Mouse (Mus musculus) lung, postnatal 36 days (tissue): ENCODE data around the gene Ikbke.
"Not testable (repeated sequence)": the region's sequence is repeated elsewhere in the genome, so short reads cannot be mapped to it uniquely, and the experiment has no call there.

Source experiments
- DNase-seq: peaks from one replicate; pipeline ENCODE4 v3.0.0; 2022; ENCODE audit warnings: mixed read lengths

Gene Ikbke

DNA sequence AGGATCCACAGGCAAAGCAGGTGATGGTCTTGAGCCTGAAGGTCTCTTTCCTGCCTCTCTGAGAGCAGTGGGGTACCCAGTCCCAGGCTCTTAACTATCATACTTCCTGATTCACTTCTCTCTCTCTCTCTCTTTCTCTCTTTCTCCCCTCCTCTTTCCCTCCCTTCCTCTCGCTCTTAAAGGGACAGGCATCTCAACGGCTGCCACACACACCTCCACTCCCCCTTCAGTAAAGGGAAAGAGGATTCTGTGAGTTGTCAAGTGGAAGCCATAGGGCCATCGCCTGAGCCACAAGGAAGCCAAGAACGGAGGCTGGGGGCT, at the start of gene Ikbke:
Ikbke (minus strand) TSS at position 151 of the 321 bp plus-strand sequence.
- DNase-seq, result no peak

DNA sequence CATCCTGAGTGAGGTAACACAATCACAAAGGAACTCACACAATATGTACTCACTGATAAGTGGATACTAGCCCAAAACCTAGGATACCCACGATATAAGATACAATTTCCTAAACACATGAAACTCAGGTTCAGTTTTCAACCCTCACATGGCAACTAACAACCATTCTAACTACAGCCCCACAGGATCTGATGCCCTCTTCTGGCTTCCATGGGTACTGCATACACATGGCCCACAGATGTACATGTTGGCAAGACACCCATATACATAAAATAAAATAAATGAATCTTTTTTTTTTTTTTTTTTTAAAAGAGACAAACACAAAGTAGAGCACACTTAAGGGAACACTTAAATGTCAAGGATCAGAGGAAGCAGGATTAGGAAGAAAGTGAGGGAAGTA, 49.7 kb upstream of the Ikbke start:
- not testable (repeated sequence) for DNase-seq

DNA sequence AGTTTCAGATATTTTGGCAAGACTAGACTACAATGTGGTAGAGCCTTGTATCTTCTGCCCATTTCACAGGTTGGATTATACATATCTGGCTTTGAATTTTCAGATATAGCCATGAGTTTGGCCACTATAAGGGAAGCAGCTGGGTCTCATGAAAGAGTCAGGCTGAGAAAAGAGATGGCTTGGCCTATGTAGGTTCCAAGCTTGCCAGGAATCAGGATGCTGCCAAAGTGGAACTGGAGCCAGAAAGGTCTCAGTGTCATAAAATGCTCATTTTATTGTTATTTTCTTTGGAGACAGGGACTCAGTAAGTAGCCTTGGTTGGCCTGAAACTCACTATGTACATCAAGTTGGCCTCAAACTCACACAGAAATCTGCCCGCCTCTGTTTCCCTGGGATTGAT, 47.8 kb upstream of the Ikbke start:
- no peak for DNase-seq

DNA sequence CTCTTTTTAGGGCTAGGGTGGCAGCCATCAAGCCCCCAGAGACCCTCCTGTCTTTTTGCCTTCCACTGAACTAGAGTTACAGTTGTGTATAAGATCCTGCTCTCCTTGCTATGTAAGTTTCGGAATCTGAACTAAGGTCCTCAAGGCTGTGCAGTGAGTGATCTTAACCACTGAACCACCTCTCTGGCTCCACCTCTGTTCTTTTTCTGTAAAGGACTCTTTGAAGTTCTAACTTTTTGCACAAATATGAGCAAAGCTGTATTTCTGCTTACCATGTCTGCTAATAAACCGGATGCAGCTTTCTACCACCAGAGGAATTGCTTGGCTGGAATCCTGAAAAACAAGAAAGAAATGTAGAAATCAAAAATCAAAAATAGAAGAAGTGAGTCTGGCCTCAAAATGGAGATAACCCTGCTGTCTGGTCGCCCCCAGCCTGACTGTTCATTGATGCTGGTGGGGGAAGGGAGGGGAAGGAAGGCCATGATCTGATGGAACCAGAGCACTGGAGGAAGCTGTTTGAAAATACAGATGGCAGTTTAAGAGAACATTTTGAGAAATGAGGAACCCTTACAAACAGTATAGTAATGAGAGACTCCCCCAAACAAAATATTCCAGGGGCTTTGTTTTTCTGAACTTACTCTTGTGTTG, 45.5 kb upstream of the Ikbke start:
- DNase-seq, result no peak

DNA sequence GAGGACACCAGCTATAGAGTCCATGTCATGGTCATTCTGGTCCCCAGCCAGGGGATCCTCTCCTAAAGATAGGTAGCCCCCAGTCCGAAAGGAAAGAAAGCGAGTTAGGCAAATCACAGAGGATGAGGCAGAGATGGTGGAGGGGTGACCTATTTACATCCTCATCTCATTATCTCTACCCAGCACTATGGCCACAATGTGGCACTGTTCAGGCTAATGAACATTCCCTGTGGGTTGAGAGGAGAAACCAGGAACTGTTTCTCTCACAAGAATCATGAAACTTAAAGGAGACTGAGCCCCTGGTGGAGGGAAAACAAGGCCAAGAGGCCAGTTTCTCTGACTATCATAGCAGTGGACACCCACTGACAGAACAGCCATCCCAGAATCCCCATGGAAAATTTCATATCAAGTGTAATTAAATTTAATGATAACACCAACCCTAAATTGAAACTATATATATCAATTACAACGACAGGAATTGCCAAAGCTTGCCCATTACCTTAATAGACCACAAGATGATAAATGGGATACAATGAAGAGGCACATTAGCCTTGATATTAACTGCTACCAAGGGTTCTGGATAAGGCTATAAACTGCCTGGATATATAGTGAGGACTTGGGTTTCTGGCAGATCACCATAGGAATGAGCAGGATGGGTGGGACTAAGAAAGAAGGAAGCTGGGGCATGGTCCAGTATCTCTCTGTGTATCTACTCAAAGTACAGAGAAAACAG, 40.4 kb upstream of the Ikbke start:
- peak; percentile 9 for DNase-seq

DNA sequence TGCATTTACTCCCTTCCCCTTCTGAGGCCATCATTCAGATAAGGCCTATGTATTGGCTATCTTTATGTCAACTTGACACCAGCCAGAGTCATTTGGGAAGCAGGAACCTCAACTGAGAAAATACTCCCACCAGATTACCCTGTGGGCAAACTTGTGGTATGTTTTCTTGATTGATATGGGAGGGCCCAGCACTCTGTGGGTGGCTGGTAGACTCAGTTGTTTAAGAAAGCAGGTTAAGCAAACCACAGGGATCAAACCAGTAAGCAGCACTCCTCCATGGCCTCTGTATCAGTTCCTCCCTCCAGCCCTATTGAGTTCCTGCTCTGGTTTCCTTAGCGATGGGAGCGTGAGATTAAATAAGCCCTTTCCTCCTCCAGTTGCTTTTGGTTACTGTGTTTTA, 39.0 kb upstream of the Ikbke start:
- no peak for DNase-seq

DNA sequence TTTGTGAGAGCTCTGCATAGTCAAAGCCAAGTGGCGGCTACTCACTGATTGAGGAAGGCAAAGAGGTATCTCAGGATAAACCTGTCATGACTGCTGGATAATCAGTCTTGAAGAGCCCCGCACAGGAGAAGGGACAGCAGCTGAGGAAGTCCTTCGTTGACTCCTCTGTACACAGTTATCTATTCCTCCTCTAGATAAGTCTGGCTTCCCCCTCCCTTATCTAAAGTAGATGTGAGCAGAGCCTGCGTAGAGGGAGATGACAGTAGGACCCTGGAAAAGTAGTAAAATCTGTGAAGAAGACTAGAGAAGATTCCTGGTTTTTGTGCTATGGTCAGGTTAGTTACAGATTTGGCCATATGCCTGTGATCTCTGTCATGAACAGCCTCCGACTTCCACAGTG, 38.2 kb upstream of the Ikbke start:
- no peak for DNase-seq

DNA sequence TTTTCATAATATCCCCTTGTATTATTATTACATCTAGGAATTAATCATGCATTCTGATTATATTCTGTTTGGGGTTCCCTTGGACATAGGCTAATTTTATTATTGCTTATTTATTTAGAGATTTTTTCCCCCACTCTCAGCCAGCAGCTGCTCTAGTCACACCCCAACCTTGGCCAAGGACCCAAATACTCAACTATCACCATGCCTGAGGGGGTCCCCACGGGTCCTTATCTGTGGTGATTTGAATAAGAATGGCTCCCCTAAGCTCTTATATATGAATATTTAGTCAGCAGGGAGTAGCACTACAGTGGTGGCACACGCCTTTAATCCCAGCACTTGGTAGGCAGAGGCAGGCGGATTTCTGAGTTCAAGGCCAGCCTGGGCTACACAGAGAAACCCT, 31.9 kb upstream of the Ikbke start:
- DNase-seq, result no peak

DNA sequence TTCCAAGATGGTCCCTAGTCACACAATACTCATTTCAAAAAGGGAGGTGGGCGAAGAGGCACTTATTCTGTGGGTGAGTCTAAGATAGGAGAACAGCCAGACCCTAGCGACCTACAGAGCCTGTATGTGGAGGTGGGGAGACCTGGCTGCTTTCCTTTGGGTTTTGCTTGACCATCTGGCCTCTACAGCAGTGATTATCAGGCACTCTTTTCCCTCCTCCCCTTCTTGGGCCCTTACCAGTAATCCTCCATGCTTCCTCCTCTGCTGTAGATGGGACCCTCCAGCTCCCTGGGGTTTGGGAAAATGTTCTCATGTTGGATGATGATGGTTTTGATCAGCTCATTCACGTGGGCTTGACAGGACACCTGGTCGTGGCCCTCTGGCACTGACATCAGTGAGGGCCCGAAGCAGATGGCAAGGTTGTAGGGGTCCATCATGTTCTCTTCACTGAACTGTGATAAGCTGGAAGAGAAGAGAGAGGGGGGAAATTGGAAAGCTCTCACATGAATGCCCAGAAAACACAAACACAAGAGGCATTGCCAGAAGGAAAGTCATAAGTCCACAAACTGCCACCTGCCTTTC, 30.9 kb upstream of the Ikbke start:
- no peak for DNase-seq

DNA sequence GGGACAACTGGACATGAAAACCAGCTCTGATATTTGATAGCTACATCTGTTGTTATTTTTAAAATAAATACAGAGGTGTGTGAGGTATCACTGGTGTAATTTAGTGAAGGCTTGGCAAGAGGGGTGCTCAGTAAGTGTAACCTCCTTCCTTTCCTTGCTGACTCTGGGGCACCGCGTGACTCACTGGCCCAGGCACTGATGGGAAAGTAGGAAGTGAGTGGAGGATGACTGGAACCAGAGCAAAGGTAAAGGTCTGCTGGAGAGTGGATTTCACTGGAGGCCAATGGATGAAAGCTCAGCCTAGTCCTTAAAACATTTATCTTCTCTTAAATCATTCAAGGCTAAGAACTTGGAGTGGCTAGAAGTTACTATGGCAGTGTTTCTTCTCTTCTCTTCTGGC, 21.3 kb upstream of the Ikbke start:
- DNase-seq, result no peak

DNA sequence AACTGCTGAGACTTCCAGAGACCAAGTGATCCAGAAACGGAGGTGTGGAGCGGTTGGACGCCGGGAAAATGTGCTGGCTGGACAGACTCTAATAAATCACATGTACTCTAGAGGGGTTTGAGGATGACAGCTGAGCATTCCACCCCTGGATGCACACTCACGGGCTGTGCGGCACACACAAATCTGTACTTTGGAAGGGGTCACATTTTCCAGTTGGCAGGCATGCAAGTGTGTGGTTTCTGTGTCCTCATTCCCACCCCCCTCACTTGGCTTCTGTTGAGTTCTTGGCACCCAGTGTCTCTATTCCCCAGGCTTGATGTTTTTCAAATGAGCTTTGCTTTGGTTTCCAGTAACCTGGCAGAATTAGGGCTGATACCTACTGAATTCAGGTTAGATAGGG, 20.4 kb upstream of the Ikbke start:
- DNase-seq, result no peak

DNA sequence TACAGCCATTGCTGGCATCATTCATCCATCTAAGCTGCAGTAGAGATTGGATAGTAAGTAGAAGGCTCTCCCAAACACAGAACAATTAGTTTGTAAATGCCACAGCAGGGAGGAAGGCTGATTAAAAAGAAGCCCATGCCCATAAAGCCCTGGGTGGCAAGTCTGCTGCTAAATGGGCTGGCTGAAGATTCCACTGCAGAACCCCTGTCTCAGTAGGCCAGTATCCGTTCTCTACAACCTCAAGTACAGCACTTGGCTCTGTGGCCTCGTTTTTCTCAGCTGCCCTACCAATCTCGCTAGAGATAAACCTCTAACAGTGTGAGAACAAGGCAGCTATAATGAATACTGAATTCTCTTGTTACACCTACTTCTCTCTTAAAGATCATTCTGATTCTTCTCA, 19.8 kb upstream of the Ikbke start:
- no peak for DNase-seq

DNA sequence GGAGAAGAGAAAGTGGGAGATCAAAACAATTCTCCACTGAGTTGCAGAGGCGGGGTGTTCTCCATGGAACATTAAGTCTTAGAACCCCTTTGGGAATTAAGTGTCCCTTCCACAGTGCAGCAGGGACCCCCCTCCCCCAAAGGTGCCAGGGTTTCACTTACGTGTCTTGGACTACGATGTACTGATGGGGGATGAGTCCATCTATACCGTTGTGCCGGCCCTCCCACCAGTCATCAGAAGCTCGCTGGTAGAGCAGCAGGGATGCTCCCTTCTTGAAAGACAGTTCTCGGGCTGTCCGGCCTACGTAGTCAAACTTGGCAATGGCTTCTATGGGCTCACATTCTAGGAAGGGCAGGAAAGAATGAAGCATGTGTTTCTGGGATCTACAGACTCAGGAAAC, 18.8 kb upstream of the Ikbke start:
- DNase-seq, result no peak

DNA sequence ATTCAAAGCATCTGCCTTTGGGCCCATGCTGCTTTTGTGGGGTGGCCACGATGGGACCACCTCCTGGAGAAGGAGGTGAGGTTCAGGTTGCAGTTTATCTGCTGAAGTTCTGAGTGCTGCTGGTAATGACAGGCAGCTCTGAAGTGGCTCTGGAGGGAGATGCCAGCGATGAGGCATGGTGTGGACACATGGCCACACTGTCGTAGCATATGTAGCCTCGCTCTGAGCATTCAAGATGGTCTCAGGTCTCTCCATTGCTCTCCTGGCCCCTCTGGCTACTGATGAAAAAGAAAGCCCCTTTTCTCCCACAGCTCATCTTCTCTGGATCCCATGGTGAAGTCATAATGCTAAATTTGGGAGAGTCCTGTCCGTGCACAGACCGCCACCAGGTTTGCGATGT, 17.3 kb upstream of the Ikbke start:
- DNase-seq, result no peak

DNA sequence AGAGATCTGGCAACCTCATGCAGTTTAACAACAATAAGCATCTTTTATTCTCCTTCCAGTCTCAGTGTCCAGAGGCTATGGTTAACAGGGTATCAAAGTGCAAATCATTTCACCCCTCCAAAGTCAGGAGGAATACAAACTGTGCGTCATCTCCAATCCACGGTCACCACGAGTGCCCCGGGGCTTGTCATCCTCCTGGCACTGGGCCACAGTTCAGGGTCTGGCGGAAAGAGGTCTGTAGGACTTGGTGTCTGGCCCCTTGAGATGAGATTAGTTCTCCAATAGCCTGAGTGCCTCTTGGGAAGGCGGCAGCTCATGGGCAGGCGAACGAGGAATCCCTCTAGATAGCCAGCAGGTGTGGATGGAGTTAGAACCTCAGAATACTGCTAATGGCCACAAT, 15.8 kb upstream of the Ikbke start:
- DNase-seq, result no peak

DNA sequence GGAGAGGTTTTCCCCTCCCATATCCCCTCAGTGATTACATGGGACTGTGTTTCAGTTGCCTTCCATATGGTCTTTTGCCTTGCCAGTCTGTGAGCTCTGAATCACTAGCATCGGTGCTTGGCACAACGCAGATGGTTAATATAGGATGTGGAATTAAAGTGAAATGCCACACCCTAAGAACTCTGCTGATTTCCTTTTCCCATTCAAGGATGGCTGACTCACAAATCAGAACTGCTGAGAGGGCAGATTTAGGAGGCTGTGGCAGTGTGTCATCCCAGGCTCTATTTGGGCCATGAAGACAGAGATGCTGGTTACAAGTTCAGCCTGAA, 14.5 kb upstream of the Ikbke start:
- no peak for DNase-seq

DNA sequence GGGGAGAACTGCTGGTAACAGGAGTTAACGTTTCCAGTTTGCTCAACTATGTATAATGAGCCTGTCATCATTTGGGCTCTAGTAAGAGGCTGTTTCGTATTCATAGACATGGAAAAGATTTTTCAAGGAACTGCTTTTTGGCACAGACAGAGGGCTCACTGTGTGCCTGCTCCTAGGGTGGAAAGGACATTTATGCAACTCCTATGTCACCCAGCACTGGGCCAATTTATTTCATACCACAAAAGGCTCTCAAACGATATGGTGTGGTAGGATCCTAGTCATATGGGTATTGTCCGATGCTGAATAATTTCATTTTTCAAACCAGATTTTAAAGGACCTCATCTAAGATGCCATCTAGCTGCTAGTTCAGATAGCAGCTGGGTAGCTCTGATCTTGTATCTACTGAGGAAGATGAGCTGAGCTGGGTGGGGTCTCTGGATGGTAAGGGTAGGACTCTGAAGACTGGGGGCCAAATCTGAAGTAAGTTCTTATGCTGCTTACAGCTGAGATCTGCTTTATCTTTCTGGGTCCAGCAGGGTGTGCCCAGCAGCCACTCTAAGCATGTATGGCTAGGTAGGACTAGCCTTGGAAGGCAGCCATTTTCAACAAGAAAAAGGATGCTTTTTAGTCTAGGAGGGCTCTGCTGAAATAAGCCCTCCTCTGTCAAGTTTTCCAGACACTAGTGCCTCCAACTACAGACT, 14.0 kb upstream of the Ikbke start:
- no peak for DNase-seq

DNA sequence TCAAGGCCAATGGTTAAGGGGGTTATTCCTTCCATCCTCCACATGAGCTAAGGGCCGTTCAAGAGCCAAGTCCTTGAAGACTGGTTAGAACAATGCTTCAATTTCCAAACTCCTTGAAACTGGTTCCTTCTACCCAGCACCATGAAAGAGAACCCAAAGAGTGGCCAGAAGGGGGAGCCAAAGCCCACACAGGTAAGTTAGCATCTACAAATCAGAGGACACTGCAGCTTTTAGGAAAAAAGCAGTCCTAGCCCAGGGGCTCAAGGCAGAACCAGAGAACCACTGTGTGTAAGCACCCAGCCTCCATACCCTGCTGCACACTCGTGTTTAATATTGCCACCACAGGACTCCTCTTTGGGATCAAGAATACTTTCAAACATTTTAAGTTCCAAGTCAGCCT, 11.2 kb upstream of the Ikbke start:
- DNase-seq, result peak; percentile 89

DNA sequence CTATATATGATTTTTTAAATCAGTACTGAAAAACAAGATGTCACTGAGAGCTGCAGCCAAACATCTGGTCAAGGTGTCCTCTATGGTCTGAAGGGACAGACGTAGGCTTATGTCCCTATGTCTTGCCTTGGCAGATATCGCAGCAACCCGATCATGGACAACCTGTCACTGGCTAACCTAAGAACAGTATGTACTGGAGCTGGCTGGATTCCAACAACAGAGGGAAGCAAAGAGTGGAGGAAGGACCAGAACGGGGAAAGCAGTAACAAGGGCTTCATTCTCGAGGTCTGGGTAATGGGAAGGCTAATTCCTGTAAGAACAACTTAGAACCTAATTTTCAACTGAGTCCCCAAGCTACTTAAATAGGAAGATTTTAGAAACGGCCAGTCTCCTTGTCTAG, 9.5 kb upstream of the Ikbke start:
- no peak for DNase-seq

DNA sequence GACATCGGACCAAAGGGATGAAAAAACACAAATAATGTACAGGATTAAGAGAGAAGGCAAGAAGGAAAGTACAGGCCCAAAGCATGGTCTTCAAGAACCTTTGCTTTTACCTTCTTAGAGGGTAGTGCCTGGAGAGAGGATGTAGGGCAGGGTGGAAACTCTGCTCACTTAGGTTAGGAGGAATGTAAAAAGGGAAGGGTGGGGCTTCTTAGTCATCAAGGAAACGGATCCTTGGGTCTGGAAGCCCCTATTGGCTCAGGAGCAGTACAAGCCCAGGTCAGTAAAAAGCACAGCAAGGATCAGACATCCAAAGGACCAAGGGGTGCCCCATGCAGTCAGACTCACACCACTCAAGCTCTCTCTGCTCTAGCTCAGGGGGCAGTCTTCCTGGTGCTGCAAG, 7.9 kb upstream of the Ikbke start:
- no peak for DNase-seq

DNA sequence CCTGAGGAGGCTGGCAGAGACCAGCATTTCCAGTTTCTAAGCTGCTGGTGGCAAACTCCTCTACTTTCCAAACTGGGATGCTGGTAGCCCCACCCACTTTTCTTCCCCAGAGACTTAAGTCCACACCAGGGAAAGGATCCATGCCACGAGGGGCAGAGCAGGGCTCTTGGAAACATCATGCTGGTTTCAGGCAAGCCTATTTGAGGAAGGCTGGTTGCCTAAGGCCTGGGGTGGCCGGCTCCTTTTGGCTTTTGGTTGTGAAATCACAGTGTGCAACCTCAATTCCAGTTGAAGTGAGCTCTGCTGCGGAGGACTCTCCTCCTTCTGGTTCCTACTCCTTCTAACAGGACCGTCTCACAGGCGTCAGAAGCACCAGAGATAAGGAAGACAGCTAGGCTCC, 7.4 kb upstream of the Ikbke start:
- peak; percentile 57 for DNase-seq

DNA sequence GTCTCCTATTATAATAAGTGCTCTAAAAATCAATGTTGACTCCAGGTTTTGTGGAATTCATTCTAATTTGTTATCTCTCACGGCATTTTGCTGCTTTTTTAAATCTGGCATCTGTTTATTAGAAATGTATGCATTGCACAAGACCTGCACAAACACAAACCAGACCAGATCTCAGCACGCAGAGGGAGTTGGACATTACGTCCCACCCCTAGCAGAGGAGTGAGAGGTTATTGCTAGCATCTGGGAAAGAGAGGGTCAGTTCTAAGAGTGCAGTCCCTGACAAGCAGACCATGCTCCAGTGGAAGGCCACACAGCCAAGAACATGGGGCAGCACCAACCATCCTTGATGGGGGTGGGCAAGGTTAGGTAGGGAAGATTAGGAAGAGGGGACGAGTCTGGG, 5.2 kb upstream of the Ikbke start:
- DNase-seq, result no peak

DNA sequence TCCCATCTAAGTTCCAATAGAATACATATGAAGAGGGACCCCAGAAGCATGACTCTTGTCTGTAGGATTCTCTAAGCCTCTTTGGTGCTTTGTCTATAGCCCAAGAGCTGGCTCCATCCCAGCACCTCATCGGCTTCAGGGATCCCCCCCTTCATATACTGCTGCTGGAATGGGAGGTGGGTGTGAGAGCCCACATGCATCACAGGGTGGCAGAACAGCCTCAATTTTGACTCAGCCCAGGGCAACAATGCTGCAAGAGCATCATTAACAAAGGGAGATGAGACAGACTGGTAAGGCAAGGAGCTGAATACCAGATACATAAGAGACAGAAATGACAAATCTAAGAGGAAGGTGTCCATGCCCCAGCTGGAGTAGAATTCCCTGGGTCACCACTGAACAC, 4.8 kb upstream of the Ikbke start:
- DNase-seq, result no peak

DNA sequence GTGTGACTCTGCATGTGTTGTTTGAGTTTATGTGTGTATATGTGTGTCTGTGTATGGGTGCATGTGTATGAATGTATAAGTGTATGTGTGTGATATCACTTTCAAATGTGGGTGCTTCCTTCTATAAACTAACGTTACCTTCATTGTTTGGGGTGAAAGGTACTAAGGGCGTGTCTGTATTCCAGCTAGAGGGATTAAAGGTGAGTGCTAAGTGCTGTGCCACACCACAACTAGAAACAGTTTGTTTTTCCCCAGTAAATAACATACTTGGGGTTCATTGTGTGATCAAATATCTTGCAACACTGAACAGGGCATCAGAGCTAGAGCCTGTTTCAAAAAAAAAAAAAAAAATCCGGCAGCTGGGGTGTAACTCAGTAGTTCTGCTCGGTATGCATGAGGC, 2.3 kb upstream of the Ikbke start:
- no peak for DNase-seq
